Mouse (Mus musculus) liver, embryonic 12.5 days (tissue): ENCODE data around the gene Cnst. TPM values are rescaled to one million over a fixed set of nuclear protein-coding genes. Genes with fewer than 3 reads are reported as not detected.

Experiments used
- ATAC-seq: fragments of 200-750 bp; cut with Nextera tagmentation; 2 replicates; pipeline ENCODE4 v1.8.0; 2017; ENCODE audit warnings: moderate number of reproducible peaks, mild to moderate bottlenecking, moderate library complexity
- H3K27ac ChIP-seq: fragments of 300-500 bp; sonication (generic); 2 replicates; pipeline ENCODE4 v1.5.1; 2016; ENCODE audit warnings: mild to moderate bottlenecking
- H3K27me3 ChIP-seq: fragments of 300-500 bp; sonication (generic); replicated peaks from 2 replicates; pipeline ENCODE4 v1.6.1; 2016; ENCODE audit warnings: mild to moderate bottlenecking, moderate library complexity
- H3K36me3 ChIP-seq: fragments of 300-500 bp; sonication (generic); 2 replicates; pipeline ENCODE4 v1.6.1; 2016; ENCODE audit warnings: mild to moderate bottlenecking, moderate library complexity
- H3K4me1 ChIP-seq: fragments of 300-500 bp; sonication (generic); 2 replicates; pipeline ENCODE4 v1.6.1; 2016
- H3K4me2 ChIP-seq: fragments of 300-500 bp; sonication (generic); 2 replicates; pipeline ENCODE4 v1.6.1; 2016; ENCODE audit warnings: mild to moderate bottlenecking, moderate library complexity
- H3K4me3 ChIP-seq: fragments of 300-500 bp; sonication (generic); 2 replicates; pipeline ENCODE4 v1.5.1; 2016; ENCODE audit warnings: mild to moderate bottlenecking, moderate library complexity
- H3K9ac ChIP-seq: fragments of 300-500 bp; sonication (generic); 2 replicates; pipeline ENCODE4 v1.6.1; 2016; ENCODE audit warnings: mild to moderate bottlenecking, moderate library complexity
- H3K9me3 ChIP-seq: fragments of 300-500 bp; sonication (generic); replicated peaks from 2 replicates; pipeline ENCODE4 v1.6.1; 2016; ENCODE audit warnings: mild to moderate bottlenecking, moderate library complexity
- WGBS: fragments of 180-500 bp; shearing (Covaris S2); methylation state at CpG from one replicate; pipeline ENCODE4 v1.1.7; 2016; ENCODE audit not compliant: insufficient replicate concordance; 5-methylcytosine and 5-hydroxymethylcytosine counted together
- polyA plus RNA-seq: library from polyadenylated mRNA; unstranded; fragments of >200 nt; fragmentation: Nextera tagmentation; extraction: Ambion mirVana; gene quantifications from 2 replicates; pipeline ENCODE4 v1.2.1, GENCODE M21; 2016

Gene Cnst
- polyA plus RNA-seq, 1 experiment from 2014 or later = 18.7 TPM

GRCm38 (mm10) chr1:179606004-179606723 lies 60.0 kb downstream of the Cnst start:
- ATAC-seq = no peak
- peaks cover 45% of the 10 kb centered on the region for H3K36me3 ChIP-seq
- peaks cover 22% of the 10 kb centered on the region for H3K4me1 ChIP-seq
- no peak overlapping the region for H3K4me2 ChIP-seq
- H3K27me3 ChIP-seq = no peaks in the 10 kb centered on the region
- H3K9ac ChIP-seq = no peak overlapping the region
- H3K4me3 ChIP-seq = no peak overlapping the region
- H3K27ac ChIP-seq = no peak overlapping the region
- no peaks in the 10 kb centered on the region for H3K9me3 ChIP-seq
- WGBS = 78% methylated on average over 9 of the region's 9 CpGs

- Histone ChIP-seq H3K4me1 (peaks cover 41% of the 10 kb centered on the region), H3K4me3 (no peak overlapping the region), H3K4me2 (no peak overlapping the region), H3K9me3 (no peaks in the 10 kb centered on the region), H3K27me3 (no peaks in the 10 kb centered on the region), H3K9ac (no peak overlapping the region), H3K36me3 (peaks cover 51% of the 10 kb centered on the region), H3K27ac (no peak overlapping the region)
- no peak for ATAC-seq
- WGBS = 83% methylated on average over 8 of the region's 8 CpGs
Measured at GRCm38 (mm10) chr1:179608521-179608920, 62.4 kb downstream of the Cnst start.

GRCm38 (mm10) chr1:179609724-179610505 lies 63.7 kb downstream of the Cnst start:
- no peak for ATAC-seq
- Histone ChIP-seq H3K4me3 (no peak overlapping the region), H3K9ac (no peak overlapping the region), H3K27me3 (no peaks in the 10 kb centered on the region), H3K4me1 (peaks cover 41% of the 10 kb centered on the region), H3K36me3 (peaks cover 47% of the 10 kb centered on the region), H3K4me2 (no peak overlapping the region), H3K27ac (no peak overlapping the region), H3K9me3 (no peaks in the 10 kb centered on the region)
- WGBS = 78% methylated on average over 26 of the region's 26 CpGs

GRCm38 (mm10) chr1:179611182-179611581 lies 65.0 kb downstream of the Cnst start:
- peaks cover 41% of the 10 kb centered on the region for H3K4me1 ChIP-seq
- no peaks in the 10 kb centered on the region for H3K27me3 ChIP-seq
- peaks cover 49% of the 10 kb centered on the region for H3K36me3 ChIP-seq
- no peak overlapping the region for H3K4me3 ChIP-seq
- no peak overlapping the region for H3K4me2 ChIP-seq
- H3K27ac ChIP-seq = 0 out of 2 replicates have a peak overlapping the region, but pooled peaks have one; percentile 32
- peak; percentile 93 for ATAC-seq
- WGBS = 23% methylated on average over 5 of the region's 5 CpGs
- no peaks in the 10 kb centered on the region for H3K9me3 ChIP-seq
- H3K9ac ChIP-seq = no peak overlapping the region

- no peak overlapping the region for H3K9ac ChIP-seq
- H3K27ac ChIP-seq = no peak overlapping the region
- H3K4me3 ChIP-seq = no peak overlapping the region
- H3K9me3 ChIP-seq = no peaks in the 10 kb centered on the region
- 91% methylated on average over 6 of the region's 6 CpGs for WGBS
- no peaks in the 10 kb centered on the region for H3K27me3 ChIP-seq
- no peak for ATAC-seq
- no peak overlapping the region for H3K4me2 ChIP-seq
- H3K4me1 ChIP-seq = peaks cover 41% of the 10 kb centered on the region
- peaks cover 44% of the 10 kb centered on the region for H3K36me3 ChIP-seq
Measured at GRCm38 (mm10) chr1:179612418-179612817, 66.2 kb downstream of the Cnst start.

- ATAC-seq = no peak
- 76% methylated on average over 9 of the region's 9 CpGs for WGBS
Measured at GRCm38 (mm10) chr1:179612986-179613505, 66.9 kb downstream of the Cnst start.

GRCm38 (mm10) chr1:179617426-179617825 lies 71.3 kb downstream of the Cnst start:
- H3K4me1 ChIP-seq = peaks cover 8% of the 10 kb centered on the region; the same call in 1 of the 2 replicates
- no peak overlapping the region for H3K27ac ChIP-seq
- H3K9me3 ChIP-seq = no peaks in the 10 kb centered on the region
- H3K9ac ChIP-seq = no peak overlapping the region
- no peak overlapping the region for H3K4me2 ChIP-seq
- peaks cover 41% of the 10 kb centered on the region for H3K36me3 ChIP-seq
- ATAC-seq = no peak
- no peaks in the 10 kb centered on the region for H3K27me3 ChIP-seq
- H3K4me3 ChIP-seq = no peak overlapping the region
- 84% methylated on average over 7 of the region's 7 CpGs for WGBS

More at GRCm38 (mm10) chr1:179612986-179613505, 66.9 kb downstream of the Cnst start:
- Histone ChIP-seq H3K36me3 (peaks cover 42% of the 10 kb centered on the region), H3K9me3 (no peaks in the 10 kb centered on the region), H3K9ac (no peak overlapping the region), H3K27me3 (no peaks in the 10 kb centered on the region), H3K4me1 (peaks cover 41% of the 10 kb centered on the region), H3K4me2 (no peak overlapping the region), H3K4me3 (no peak overlapping the region), H3K27ac (no peak overlapping the region)

- H3K9me3 ChIP-seq = no peaks in the 10 kb centered on the region
- no peak overlapping the region for H3K4me3 ChIP-seq
- peaks cover 2% of the 10 kb centered on the region for H3K4me1 ChIP-seq
- WGBS = 89% methylated on average over 12 of the region's 12 CpGs
- H3K9ac ChIP-seq = no peak overlapping the region
- no peak overlapping the region for H3K4me2 ChIP-seq
- peaks cover 54% of the 10 kb centered on the region for H3K36me3 ChIP-seq
- ATAC-seq = no peak
- H3K27me3 ChIP-seq = no peaks in the 10 kb centered on the region
- H3K27ac ChIP-seq = no peak overlapping the region
Measured at GRCm38 (mm10) chr1:179622665-179623064, 76.5 kb downstream of the Cnst start.

- no peaks in the 10 kb centered on the region for H3K9me3 ChIP-seq
- no peak overlapping the region for H3K9ac ChIP-seq
- no peak overlapping the region for H3K27ac ChIP-seq
- 43% methylated on average over 4 of the region's 4 CpGs for WGBS
- ATAC-seq = no peak
- H3K4me1 ChIP-seq = peaks cover 12% of the 10 kb centered on the region
- H3K4me3 ChIP-seq = no peak overlapping the region
- H3K4me2 ChIP-seq = no peak overlapping the region
- H3K36me3 ChIP-seq = peaks cover 46% of the 10 kb centered on the region
- no peaks in the 10 kb centered on the region for H3K27me3 ChIP-seq
Measured at GRCm38 (mm10) chr1:179623657-179624056, 77.5 kb downstream of the Cnst start.

GRCm38 (mm10) chr1:179624354-179624753 lies 78.2 kb downstream of the Cnst start:
- no peak for ATAC-seq
- Histone ChIP-seq H3K9me3 (no peaks in the 10 kb centered on the region), H3K4me2 (no peak overlapping the region), H3K4me3 (no peak overlapping the region), H3K27me3 (no peaks in the 10 kb centered on the region), H3K27ac (no peak overlapping the region), H3K4me1 (peaks cover 19% of the 10 kb centered on the region), H3K36me3 (peaks cover 39% of the 10 kb centered on the region), H3K9ac (no peak overlapping the region)
- WGBS = 61% methylated on average over 4 of the region's 4 CpGs

GRCm38 (mm10) chr1:179627855-179628254 lies 81.7 kb downstream of the Cnst start:
- Histone ChIP-seq H3K27ac (no peak overlapping the region), H3K27me3 (no peaks in the 10 kb centered on the region), H3K36me3 (peaks cover 24% of the 10 kb centered on the region), H3K4me2 (peak overlapping the region; percentile 41), H3K9me3 (no peaks in the 10 kb centered on the region), H3K4me3 (no peak overlapping the region), H3K9ac (no peak overlapping the region), H3K4me1 (peaks cover 19% of the 10 kb centered on the region)
- no peak for ATAC-seq
- WGBS = 78% methylated on average over 4 of the region's 4 CpGs
